Mouse (Mus musculus) embryonic facial prominence, embryonic 14.5 days (tissue): ENCODE results near the gene Glt8d1. TPM values are rescaled to one million over a fixed set of nuclear protein-coding genes. Genes with fewer than 3 reads are reported as not detected.

ENCODE experiments used
- ATAC-seq: fragments of 200-750 bp; cut with Nextera tagmentation; 2 replicates; pipeline ENCODE4 v1.8.0; 2017; ENCODE audit warnings: low read depth, moderate number of reproducible peaks, moderate TSS enrichment
- DNase-seq: peaks from one replicate; pipeline ENCODE4 v3.0.0-alpha.2; 2015; ENCODE audit warnings: low spot score
- H3K27ac ChIP-seq: fragments of 300-500 bp; sonication (generic); replicated peaks from 2 replicates; pipeline ENCODE4 v1.5.1; 2014; ENCODE audit warnings: low read depth, mild to moderate bottlenecking, low read length, moderate library complexity
- H3K27me3 ChIP-seq: fragments of 300-500 bp; sonication (generic); replicated peaks from 2 replicates; pipeline ENCODE4 v1.6.1; 2014; ENCODE audit warnings: low read length; ENCODE audit not compliant: control insufficient read depth, insufficient read depth
- H3K36me3 ChIP-seq: fragments of 300-500 bp; sonication (generic); 2 replicates; pipeline ENCODE4 v1.6.1; 2014; ENCODE audit warnings: low read length, mixed read lengths; ENCODE audit not compliant: control insufficient read depth, insufficient read depth
- H3K4me1 ChIP-seq: fragments of 300-500 bp; sonication (generic); 2 replicates; pipeline ENCODE4 v1.6.1; 2014; ENCODE audit warnings: antibody characterized with exemption, low read length; ENCODE audit not compliant: control insufficient read depth, insufficient read depth
- H3K4me2 ChIP-seq: fragments of 300-500 bp; sonication (generic); 2 replicates; pipeline ENCODE4 v1.6.1; 2014; ENCODE audit warnings: low read depth, mild to moderate bottlenecking, low read length, moderate library complexity, mixed read lengths
- H3K4me3 ChIP-seq: fragments of 300-500 bp; sonication (generic); 2 replicates; pipeline ENCODE4 v1.5.1; 2014; ENCODE audit warnings: low read depth, mild to moderate bottlenecking, low read length
- H3K9ac ChIP-seq: fragments of 300-500 bp; sonication (generic); 2 replicates; pipeline ENCODE4 v1.6.1; 2014; ENCODE audit warnings: low read depth, mild to moderate bottlenecking, low read length, moderate library complexity, mixed read lengths
- H3K9me3 ChIP-seq: fragments of 300-500 bp; sonication (generic); 2 replicates; pipeline ENCODE4 v1.6.1; 2016; ENCODE audit warnings: low read length; ENCODE audit not compliant: control insufficient read depth
- WGBS: fragments of 180-500 bp; shearing (Covaris S2); extraction: QIAGEN DNeasy Blood & Tissue Kit; methylation state at CpG from one replicate; pipeline ENCODE4 v1.1.7; 2014; 5-methylcytosine and 5-hydroxymethylcytosine counted together
- polyA plus RNA-seq: library from polyadenylated mRNA; unstranded; fragments of >200 nt; fragmentation: Nextera tagmentation; extraction: Ambion mirVana; gene quantifications from 2 replicates; pipeline ENCODE4 v1.2.1, GENCODE M21; 2014

The Glt8d1 gene
- polyA plus RNA-seq, result 74.2 and 76.1 TPM in 2 replicates

DNA sequence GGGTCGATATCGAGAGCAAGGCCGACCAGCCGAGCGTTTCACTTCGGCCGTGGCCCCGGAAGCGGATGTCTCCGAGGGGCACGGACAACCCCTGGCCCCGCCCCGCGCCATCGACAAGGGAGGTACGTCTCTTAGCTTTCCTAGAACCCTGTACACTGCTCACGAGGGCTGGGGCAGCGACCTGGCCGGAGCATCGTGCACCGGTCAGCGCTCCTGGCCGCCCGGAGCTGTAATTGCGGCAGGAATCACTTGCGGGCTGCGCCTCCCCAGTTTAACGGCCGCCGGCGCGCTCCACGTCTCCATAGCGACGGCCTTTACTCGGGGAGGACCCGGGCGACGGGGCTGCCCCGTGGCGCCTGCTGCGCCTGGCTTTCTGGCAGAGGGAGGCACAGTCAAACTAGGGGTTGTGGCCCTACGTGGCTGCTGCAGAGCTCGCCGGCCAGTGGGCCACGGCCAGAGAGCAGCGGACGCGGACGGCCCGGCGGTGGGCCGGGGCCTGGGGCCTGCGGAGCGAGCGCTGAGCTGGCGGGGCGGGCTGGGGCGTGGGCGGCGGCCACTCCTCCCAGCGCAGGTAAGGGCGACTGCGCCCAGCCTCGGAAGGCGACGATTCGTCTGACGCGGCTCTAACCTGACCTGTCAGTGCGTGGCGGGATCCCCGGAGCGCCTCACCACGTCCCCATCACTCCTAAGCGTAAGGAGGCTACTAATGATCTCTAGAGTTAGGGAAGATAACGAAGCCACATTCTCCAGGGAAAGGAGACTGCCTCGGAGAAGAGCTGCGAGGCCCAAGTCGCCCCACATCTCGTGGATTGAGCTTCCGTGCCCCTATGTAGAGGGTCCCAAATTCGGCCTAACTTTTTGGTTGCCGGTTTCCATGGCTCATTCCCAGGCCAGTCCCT lies at the start of gene Glt8d1, which contains the start of gene Spcs1:
TSS of gene Glt8d1 (plus strand) at position 94 of the 899 bp plus-strand sequence.
TSS of gene Spcs1 (minus strand) at position 366 of the 899 bp plus-strand sequence.
- under 1% methylated on average over 43 of the region's 84 CpGs for WGBS
- peak within 1 kb of the TSS; percentile 88 for H3K4me3 ChIP-seq
- peak; percentile 91 for DNase-seq
- H3K36me3 ChIP-seq, result peaks cover 25% of the 10 kb centered on the region
- H3K9me3 ChIP-seq, result no peaks in the 10 kb centered on the region
- peaks cover 15% of the 10 kb centered on the region for H3K4me1 ChIP-seq
- H3K4me2 ChIP-seq, result peak within 1 kb of the TSS; percentile 81
- peak; percentile 91 for ATAC-seq
- H3K27me3 ChIP-seq, result no peaks in the 10 kb centered on the region
- H3K27ac ChIP-seq, result peak within 1 kb of the TSS; percentile 94
- peak within 1 kb of the TSS; percentile 92 for H3K9ac ChIP-seq

DNA sequence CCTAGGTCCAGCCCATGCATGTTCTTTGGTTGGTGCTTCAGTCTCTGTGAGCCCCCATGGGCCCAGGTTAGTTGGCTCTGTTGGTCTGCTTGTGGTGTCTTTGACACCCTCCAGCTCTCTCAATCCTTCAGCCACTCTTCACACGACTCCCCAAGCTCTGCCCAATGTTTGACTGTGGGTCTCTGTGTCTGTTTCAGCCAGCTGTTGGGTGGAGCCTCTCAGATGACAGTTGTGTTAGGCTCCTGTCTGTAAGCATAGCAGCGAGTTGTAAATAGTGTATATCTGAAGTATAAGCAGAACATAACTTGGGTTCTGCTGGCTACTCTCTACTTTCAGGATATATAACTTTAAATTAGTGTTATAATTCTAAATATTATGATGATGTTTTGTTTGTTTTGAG lies 42.7 kb upstream of the Glt8d1 start:
- Histone ChIP-seq H3K27me3 (no peaks in the 10 kb centered on the region), H3K4me1 (no peaks in the 10 kb centered on the region), H3K4me3 (no peak overlapping the region), H3K27ac (no peak overlapping the region), H3K9me3 (no peaks in the 10 kb centered on the region), H3K9ac (no peak overlapping the region), H3K36me3 (peaks cover 20% of the 10 kb centered on the region), H3K4me2 (no peak overlapping the region)
- DNase-seq, result no peak
- ATAC-seq, result no peak
- 86% methylated on average over 2 of the region's 2 CpGs for WGBS

DNA sequence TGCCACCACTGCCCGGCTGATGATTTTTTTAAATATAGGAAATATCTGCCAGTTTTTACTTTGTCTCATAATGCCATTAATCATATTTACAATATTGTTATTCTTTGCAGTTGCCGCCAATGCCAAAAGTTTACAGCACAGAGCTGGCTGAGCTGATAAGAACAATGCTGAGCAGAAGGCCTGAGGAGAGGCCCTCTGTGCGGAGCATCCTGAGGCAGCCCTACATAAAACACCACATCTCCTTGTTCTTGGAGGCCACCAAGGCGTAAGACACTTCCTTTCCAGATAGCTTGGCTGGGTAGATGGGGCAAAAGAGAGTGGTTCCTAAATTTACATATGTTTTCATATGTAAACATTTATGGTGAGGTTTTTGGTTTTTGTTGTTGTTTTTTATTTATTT lies 42.2 kb upstream of the Glt8d1 start:
- 97% methylated on average over 4 of the region's 4 CpGs for WGBS
- H3K9me3 ChIP-seq, result no peaks in the 10 kb centered on the region
- H3K4me1 ChIP-seq, result no peaks in the 10 kb centered on the region
- no peak for ATAC-seq
- no peaks in the 10 kb centered on the region for H3K27me3 ChIP-seq
- H3K27ac ChIP-seq, result no peak overlapping the region
- H3K9ac ChIP-seq, result no peak overlapping the region
- no peak overlapping the region for H3K4me2 ChIP-seq
- peaks cover 15% of the 10 kb centered on the region for H3K36me3 ChIP-seq
- DNase-seq, result no peak
- H3K4me3 ChIP-seq, result no peak overlapping the region

DNA sequence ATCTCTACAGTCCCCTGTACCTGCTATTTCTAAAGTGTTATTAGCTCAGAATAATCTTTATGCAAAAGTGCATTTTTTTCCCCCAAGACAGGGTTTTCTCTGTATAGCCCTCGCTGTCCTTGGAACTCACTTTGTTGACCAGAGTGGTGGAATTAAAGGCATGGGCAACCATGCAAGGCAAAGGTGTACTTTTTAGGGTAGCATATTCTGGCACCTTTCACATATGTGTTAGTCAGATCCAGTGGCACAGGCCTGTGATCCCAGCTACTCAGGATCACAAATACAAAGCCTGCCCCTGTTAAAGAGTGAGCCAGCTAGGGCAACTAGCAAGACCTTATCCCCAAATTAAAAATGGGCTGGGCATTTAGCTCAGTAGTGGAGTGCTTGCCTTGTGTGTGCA lies 40.8 kb upstream of the Glt8d1 start:
- no peaks in the 10 kb centered on the region for H3K27me3 ChIP-seq
- H3K9me3 ChIP-seq, result no peaks in the 10 kb centered on the region
- DNase-seq, result no peak
- H3K36me3 ChIP-seq, result peaks cover 20% of the 10 kb centered on the region; the same call in 1 of the 2 replicates
- no peak overlapping the region for H3K4me3 ChIP-seq
- no peak overlapping the region for H3K9ac ChIP-seq
- no peak overlapping the region for H3K27ac ChIP-seq
- H3K4me2 ChIP-seq, result no peak overlapping the region
- no peak for ATAC-seq
- no peaks in the 10 kb centered on the region for H3K4me1 ChIP-seq
- 100% methylated on average over 1 of the region's 1 CpGs for WGBS

DNA sequence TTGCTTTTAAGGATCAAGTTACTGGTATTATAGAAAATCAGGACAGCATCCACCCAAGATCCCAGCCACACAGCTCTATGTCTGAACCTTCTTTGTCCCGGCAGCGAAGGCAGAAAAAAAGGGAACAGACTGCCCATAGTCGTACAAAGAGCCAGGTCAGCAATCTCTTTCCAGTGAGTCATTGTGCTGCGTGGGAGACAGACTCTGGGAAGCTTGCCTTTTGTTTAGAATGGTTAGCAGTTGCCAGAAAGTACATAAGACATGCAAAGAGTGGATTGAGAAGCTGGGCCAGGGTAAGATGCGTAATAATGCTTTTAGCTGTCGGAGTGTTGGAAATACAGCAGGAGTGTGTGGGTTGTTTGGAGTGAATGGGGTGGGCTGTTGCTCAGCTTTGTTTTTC lies 27.0 kb upstream of the Glt8d1 start:
- Histone ChIP-seq H3K36me3 (peaks cover 42% of the 10 kb centered on the region), H3K4me3 (no peak overlapping the region), H3K4me1 (no peaks in the 10 kb centered on the region), H3K9me3 (no peaks in the 10 kb centered on the region), H3K27me3 (no peaks in the 10 kb centered on the region), H3K9ac (no peak overlapping the region), H3K27ac (no peak overlapping the region), H3K4me2 (no peak overlapping the region)
- ATAC-seq, result no peak
- 77% methylated on average over 6 of the region's 6 CpGs for WGBS
- peak; percentile 7 for DNase-seq

DNA sequence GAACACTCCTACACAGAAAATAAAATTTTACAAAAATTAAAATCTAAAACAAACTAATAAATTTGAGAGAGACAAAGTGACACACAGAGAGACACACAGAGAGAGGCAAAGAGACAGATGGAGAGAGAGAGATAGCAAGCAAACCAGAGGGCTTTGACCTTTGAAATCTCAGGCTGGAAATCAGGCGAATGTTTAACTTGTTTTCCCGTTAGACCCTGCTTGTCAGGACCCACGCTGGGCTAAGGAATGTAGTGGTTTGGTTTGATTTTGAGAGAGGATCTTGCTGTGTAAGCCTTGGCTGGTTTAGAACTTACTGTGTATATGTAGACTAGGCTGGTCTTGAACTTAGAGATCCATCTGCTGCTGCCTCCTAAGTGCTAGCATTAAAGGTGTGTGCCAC lies 25.0 kb upstream of the Glt8d1 start:
- Histone ChIP-seq H3K36me3 (peaks cover 37% of the 10 kb centered on the region), H3K9ac (no peak overlapping the region), H3K27me3 (no peaks in the 10 kb centered on the region), H3K4me3 (no peak overlapping the region), H3K4me1 (no peaks in the 10 kb centered on the region), H3K4me2 (no peak overlapping the region), H3K27ac (no peak overlapping the region), H3K9me3 (no peaks in the 10 kb centered on the region)
- DNase-seq, result no peak
- WGBS, result 79% methylated on average over 3 of the region's 3 CpGs
- ATAC-seq, result no peak

DNA sequence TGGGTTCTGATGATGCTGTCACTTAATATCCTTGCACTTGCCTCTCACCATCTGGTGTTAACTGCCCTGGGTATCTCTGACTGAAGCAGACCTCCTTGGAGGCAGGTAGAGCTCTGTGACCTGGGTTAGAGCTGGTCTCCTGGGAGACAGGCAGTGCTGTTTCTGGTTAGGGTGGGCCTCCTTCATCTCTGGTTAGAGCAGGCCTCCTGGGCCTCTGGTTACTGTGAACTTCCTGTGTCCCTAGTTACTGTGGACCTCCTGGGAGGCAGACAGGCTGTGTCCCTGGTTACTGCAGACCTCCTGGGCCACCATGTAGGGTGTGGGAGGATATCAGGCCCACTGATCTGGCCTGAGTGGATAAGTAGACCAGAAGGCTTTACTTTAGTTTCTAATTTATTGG lies 4.8 kb upstream of the Glt8d1 start:
- peaks cover 23% of the 10 kb centered on the region for H3K36me3 ChIP-seq
- DNase-seq (peak; percentile 22), ATAC-seq (peak; percentile 69; the same call in 1 of the 2 replicates)

DNA sequence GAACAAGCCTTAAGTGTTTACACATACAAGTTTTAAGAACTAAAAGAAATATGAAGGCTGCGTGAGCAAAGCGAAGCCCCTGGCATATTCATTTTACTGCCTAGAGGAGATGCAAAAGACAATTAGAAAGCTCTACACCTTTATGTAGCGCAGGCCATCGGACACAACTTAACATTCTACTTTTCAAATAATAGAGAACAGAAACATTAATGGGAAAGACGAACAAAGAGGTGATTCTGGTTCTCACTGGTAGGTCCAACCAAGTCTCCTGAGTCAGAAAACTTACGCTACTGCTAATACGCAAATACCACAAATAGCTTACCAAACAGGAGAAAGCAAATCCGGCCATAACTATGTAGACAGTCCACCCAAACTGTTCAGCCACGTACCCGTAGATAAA lies 844 bp upstream of the Glt8d1 start:
- WGBS, result 59% methylated on average over 10 of the region's 10 CpGs
- no peaks in the 10 kb centered on the region for H3K27me3 ChIP-seq
- H3K4me2 ChIP-seq, result peak overlapping the region; percentile 81
- H3K9ac ChIP-seq, result peak overlapping the region; percentile 92
- no peaks in the 10 kb centered on the region for H3K9me3 ChIP-seq
- no peak for DNase-seq
- peak overlapping the region; percentile 88 for H3K4me3 ChIP-seq
- peaks cover 23% of the 10 kb centered on the region for H3K36me3 ChIP-seq
- peak overlapping the region; percentile 94 for H3K27ac ChIP-seq
- no peak for ATAC-seq
- peaks cover 15% of the 10 kb centered on the region for H3K4me1 ChIP-seq

More for the DNA sequence above, 4.8 kb upstream of the Glt8d1 start:
- Histone ChIP-seq H3K27ac (no peak overlapping the region), H3K4me2 (no peak overlapping the region), H3K9me3 (no peaks in the 10 kb centered on the region), H3K27me3 (no peaks in the 10 kb centered on the region), H3K4me1 (0 out of 2 replicates have a peak, but pooled peaks cover 7% of the 10 kb centered on the region), H3K4me3 (no peak overlapping the region), H3K9ac (no peak overlapping the region)
